Mouse (Mus musculus) liver, postnatal 0 days (tissue): Measurements from ENCODE around the gene Gpc6.

Source experiments
- CTCF ChIP-seq: sonication (generic); IDR thresholded peaks from 2 replicates; pipeline ENCODE4 v1.5.1; 2016; ENCODE audit warnings: antibody characterized with exemption, low read depth
- EP300 ChIP-seq: IDR thresholded peaks from 2 replicates; pipeline ENCODE4 v1.6.1; 2016; ENCODE audit warnings: antibody characterized with exemption, low read depth, mild to moderate bottlenecking

GRCm38 (mm10) chr14:117837021-117837420 is 911.9 kb downstream of the Gpc6 start:
- TF ChIP-seq CTCF (no peak), EP300 (no peak)
